Mouse (Mus musculus): ENCODE results near the gene Olfr92.
"Not testable (repeated sequence)": the region's sequence is repeated elsewhere in the genome, so short reads cannot be mapped to it uniquely, and the experiment has no call there.

The Olfr92 gene

GRCm38 (mm10) chr17:37119988-37120387 is at the start of gene Olfr92:
Olfr92 (minus strand) TSS chr17:37120088.
- DNase-seq = no peak

DNA sequence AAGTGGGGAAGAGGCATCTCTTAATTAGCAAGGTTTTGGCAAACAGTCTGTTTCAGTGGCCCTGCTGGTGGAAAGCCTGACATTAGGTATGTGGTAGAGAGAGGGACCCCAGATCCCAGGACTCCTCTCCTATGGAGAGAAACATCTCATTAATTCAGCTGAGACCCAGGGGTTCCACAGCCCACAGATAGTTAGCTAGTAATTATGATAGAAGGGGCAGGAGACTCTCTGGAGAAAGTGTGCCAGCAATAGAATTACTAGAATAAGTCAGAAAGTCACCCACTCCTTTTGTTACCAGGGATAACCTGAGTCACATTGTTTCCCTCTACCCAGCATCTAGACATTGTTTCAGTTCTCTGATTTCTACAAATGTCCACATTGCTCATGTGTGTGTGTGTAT is 41.5 kb upstream of the Olfr92 start, which contains the start of gene Olfr93:
TSS of gene Olfr93 (minus strand) at position 101 of the 400 bp plus-strand sequence.
- DNase-seq = no peak

DNA sequence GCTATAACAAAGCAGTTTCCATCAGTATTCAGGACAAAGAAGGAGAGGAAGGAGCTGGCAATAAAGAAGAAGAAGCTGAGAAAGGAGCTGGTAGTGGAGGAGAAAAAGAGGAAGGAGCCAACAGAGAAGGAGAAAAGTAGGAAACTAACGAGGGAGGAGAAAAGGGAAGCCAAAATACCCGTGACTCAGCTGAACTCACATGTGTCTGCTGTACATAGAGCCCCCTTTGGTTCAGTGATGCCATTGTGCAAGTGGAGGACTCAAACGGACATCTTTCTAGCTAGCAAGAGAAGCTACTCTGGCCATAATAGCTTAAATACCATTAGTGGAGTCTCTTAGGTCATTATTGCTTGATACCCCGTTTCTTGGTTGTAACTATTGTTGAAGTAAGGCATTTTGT is 11.5 kb upstream of the Olfr92 start:
- not testable (repeated sequence) for DNase-seq

GRCm38 (mm10) chr17:37098178-37098577 is 21.7 kb downstream of the Olfr92 start, which contains the start of gene Olfr91:
Olfr91 (minus strand) TSS chr17:37098278.
- no peak for DNase-seq

GRCm38 (mm10) chr17:37093289-37093688 is 26.6 kb downstream of the Olfr92 start:
- no peak for DNase-seq

DNA sequence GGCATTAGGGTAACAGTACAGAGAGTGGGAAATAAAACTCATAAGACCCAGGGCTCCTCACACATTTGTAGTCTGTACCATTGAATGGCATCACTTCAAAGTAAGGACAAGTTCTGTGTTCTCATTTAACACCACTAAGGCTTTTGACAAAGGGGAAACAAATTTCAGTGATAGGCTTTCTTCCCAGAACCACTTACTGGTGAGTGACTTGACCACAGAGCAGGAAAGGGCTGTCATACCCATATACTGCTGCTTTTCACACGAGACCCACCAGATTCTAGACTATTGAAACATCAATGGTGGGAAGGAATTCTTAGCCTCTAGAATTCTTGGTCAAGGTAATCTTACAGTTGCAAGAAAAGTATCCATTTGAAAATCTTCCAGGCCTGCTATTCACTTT is 27.7 kb downstream of the Olfr92 start:
- DNase-seq = no peak

DNA sequence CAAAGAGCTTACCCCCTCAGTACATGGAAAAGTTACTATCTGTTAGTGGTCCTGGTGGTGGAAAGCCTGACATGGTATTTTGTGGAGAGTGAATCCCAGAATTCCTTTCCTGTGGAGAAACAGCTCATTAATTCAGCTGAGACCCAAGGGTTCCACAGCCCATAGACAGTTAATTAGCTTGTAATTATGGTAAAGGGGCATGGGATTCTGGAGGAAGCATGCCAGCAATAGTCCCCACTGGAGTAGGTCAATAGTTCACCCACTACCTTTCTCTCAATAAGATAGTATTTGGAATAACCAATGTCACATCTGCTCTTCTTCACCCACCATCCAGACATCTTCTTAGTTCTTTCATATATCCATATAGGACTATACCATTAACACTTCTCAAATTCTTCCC is 31.5 kb downstream of the Olfr92 start, which contains the start of gene Olfr90:
TSS of gene Olfr90 (minus strand) at position 101 of the 400 bp plus-strand sequence.
- no peak for DNase-seq

GRCm38 (mm10) chr17:37085545-37085944 is 34.3 kb downstream of the Olfr92 start:
- no peak for DNase-seq

GRCm38 (mm10) chr17:37084632-37085031 is 35.3 kb downstream of the Olfr92 start:
- no peak for DNase-seq

DNA sequence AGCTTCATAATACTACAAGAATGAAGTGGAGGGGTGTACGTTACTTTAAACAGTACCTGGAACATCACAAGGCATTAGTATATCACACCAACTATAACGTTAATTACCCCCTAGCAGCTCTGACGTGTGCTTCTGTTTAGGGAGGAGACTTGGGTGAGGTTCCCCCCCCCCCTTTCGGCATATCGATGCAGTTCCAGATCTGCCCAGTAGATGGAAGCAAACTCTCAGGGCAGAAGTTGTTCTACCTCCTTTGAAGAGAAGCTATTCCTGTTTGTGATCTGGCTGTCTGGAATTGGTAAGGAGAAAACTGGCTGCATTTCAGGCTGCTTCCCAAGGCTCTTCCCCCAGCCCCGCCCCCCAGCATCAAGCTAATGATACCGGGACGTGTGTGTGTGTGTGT is 36.6 kb downstream of the Olfr92 start:
- peak; percentile 69 for DNase-seq

DNA sequence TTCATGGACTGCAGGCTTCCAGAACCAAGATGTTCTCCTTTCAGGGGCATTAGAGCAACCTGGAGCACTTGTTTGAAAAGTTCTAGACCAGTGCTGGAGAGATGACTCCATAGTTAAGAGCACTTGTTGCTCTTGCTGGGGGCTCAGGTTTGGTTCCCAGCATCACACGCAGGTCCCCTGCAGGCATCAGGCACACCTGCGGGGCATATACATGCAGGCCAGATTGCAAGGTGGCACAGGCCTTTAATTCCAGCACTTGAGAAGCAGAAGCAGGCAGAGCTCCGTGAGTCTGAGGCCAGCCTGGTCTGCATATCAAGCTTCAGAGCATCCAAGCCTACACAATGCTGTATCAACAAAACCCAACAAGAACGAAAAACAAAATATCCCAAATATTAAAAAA is 38.2 kb downstream of the Olfr92 start:
- DNase-seq = no peak

DNA sequence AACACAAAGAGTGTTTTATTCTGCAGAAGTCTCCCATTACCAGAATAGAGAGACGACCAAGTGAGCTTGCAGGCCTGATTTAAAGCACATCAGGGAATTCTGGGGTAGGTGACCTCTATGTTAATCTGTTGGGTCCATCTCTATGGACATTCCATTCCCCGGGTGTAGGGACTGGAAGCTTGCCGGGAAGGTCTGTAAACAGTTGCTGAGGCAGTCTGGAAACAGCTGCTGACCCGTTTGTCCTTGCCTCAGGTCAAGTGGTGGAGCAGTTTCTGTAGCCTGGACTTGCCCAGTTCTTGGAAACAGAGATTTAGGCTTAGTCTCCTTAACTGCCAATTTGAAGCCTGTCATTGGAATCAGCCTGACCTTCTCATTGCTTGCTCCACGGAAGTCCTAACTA is 39.8 kb downstream of the Olfr92 start:
- DNase-seq = peak; percentile 67

DNA sequence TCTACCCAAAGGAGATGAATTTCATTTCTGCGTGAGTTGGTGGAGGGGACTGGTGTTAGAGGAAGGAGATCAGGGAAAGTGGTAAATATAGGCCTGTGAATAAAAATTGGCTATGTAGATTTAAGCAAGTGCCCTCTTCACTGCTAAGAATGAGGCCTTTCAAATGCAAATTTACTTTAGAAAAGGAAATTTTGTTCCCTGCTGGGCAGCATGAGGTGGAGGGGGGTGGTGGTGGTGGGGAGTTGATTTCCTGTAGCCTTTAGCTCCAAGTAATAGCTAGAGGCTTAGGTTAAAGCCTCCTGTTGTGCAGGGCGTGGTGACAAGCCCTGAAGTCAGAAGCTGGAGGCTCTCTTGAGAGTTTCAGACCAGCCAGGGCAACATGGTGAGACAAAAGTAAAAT is 40.9 kb downstream of the Olfr92 start:
- DNase-seq = no peak

- no peak for DNase-seq
Observed at GRCm38 (mm10) chr17:37078193-37078592, 41.7 kb downstream of the Olfr92 start.

GRCm38 (mm10) chr17:37075766-37076165 is 44.1 kb downstream of the Olfr92 start:
- no peak for DNase-seq

DNA sequence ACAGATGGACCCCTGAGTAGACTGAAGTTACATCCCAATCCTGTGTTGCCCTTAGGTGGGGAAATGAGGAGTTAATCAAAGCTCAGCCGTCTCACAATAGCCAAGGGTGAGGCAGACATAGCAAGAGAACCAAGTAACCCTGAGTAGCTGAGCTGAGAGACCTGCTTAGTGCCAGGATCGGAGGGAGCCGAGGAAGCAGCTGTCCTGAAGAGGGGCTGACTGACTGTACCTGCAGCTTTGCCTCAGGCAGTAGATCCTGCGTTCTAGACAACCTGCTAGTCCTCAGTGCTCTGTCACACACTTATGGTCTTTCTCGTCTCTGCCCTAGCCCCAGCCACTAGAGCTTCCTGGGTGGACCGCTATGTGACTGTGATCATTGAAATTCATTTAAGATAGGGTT is 44.7 kb downstream of the Olfr92 start:
- no peak for DNase-seq

- DNase-seq = no peak
Observed at GRCm38 (mm10) chr17:37072730-37073276, 47.1 kb downstream of the Olfr92 start.

- no peak for DNase-seq
Observed at GRCm38 (mm10) chr17:37072080-37072729, 47.7 kb downstream of the Olfr92 start.

- no peak for DNase-seq
Observed at GRCm38 (mm10) chr17:37070121-37070520, 49.8 kb downstream of the Olfr92 start.

DNA sequence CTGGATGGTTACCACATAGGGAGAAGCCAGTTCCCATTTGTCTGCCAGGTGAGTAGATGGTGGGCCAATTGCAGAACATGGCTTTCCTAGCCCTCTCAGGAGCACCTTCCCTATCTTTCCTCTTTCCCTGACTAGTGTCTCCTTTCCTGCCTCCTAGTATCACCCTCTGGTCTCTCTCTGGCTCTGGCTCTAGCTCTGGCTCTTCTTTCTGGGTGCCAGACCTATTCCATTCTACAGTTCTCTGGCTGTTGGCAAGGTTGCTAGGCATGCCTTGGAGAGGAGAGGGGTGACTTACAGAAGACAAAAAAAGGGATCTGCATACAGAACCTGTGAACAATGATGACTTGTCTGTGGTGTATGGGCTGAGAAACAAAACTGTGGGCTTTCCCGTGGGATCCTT is 52.0 kb downstream of the Olfr92 start:
- no peak for DNase-seq

GRCm38 (mm10) chr17:37065993-37066392 is 53.9 kb downstream of the Olfr92 start:
- no peak for DNase-seq

GRCm38 (mm10) chr17:37063686-37064495 is 56.0 kb downstream of the Olfr92 start:
- peak; percentile 67 for DNase-seq

- no peak for DNase-seq
Observed at GRCm38 (mm10) chr17:37063063-37063462, 56.8 kb downstream of the Olfr92 start.

DNA sequence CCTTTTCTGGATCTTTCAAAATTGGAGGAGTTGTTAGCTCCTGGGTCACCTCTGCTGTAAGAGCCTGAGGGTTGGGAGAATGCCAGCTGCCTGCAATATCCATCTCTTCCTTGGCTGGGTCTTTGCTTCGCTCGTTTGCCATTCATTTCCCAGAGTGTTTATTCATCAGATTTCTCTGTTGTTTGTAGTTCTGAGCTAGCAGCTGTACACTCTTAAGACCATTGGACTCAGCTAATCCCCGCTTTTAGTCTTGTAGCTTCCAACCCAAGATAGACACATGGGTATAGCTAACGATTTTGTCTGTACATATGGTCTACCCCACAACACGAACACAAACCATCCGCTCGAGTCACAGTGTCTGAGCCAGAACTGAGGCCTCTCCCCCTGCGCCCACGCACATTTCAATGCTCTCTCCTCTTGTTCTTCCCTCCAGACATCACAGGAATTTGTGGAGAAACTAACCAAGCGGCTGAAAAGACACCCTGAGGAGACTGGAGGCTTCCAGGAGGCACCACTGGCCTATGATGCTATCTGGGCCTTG is 57.7 kb downstream of the Olfr92 start:
- DNase-seq = peak; percentile 21
